Mouse (Mus musculus): ENCODE measurements at regions not wholly inside any gene's neighbourhood (a gene's known extent, or its start where the extent isn't known, plus 50 kb on each side); places are given as distances from the start of the nearest gene placed in this dataset.

GRCm38 (mm10) chr9:115551501-115551900, 241.3 kb upstream of the Stt3b start:
- no peak for DNase-seq

GRCm38 (mm10) chr9:115558131-115558530, 247.9 kb upstream of the Stt3b start:
- no peak for DNase-seq

GRCm38 (mm10) chr9:115559521-115559920, 249.3 kb upstream of the Stt3b start:
- DNase-seq, result no peak

- no peak for DNase-seq
Observed at GRCm38 (mm10) chr9:115561207-115561606, 251.0 kb upstream of the Stt3b start.

GRCm38 (mm10) chr9:115562783-115563182, 252.6 kb upstream of the Stt3b start:
- DNase-seq, result no peak

- DNase-seq, result no peak
Observed at GRCm38 (mm10) chr9:115564366-115564765, 254.1 kb upstream of the Stt3b start.

- DNase-seq, result no peak
Observed at GRCm38 (mm10) chr9:115568693-115569334, 258.6 kb upstream of the Stt3b start.

- no peak for DNase-seq
Observed at GRCm38 (mm10) chr9:115570998-115571397, 260.8 kb upstream of the Stt3b start.

GRCm38 (mm10) chr9:115581116-115581515, 270.9 kb upstream of the Stt3b start:
- DNase-seq, result no peak

GRCm38 (mm10) chr9:115583548-115583947, 273.3 kb upstream of the Stt3b start:
- no peak for DNase-seq

- DNase-seq, result no peak
Observed at GRCm38 (mm10) chr9:115584874-115585273, 274.7 kb upstream of the Stt3b start.

- DNase-seq, result no peak
Observed at GRCm38 (mm10) chr9:115592466-115592865, 282.2 kb upstream of the Stt3b start.

- DNase-seq, result no peak
Observed at GRCm38 (mm10) chr9:115600228-115600627, 290.0 kb upstream of the Stt3b start.

- no peak for DNase-seq
Observed at GRCm38 (mm10) chr9:115600826-115601225, 290.6 kb upstream of the Stt3b start.

GRCm38 (mm10) chr9:115602772-115603171, 292.6 kb upstream of the Stt3b start:
- DNase-seq, result no peak

- peak; percentile 32 for DNase-seq
Observed at GRCm38 (mm10) chr9:115604450-115604849, 294.2 kb upstream of the Stt3b start.

- no peak for DNase-seq
Observed at GRCm38 (mm10) chr9:115604968-115605682, 294.9 kb upstream of the Stt3b start.

- no peak for DNase-seq
Observed at GRCm38 (mm10) chr9:115607961-115608360, 297.7 kb upstream of the Stt3b start.

GRCm38 (mm10) chr9:115608377-115608776, 298.2 kb upstream of the Stt3b start:
- DNase-seq, result no peak

GRCm38 (mm10) chr9:115609904-115610303, 299.4 kb upstream of the Gadl1 start:
- no peak for DNase-seq

GRCm38 (mm10) chr9:115611713-115612112, 297.5 kb upstream of the Gadl1 start:
- DNase-seq, result no peak

- no peak for DNase-seq
Observed at GRCm38 (mm10) chr9:115612908-115613307, 296.3 kb upstream of the Gadl1 start.

GRCm38 (mm10) chr9:115614007-115614406, 295.2 kb upstream of the Gadl1 start:
- DNase-seq, result no peak

- DNase-seq, result no peak
Observed at GRCm38 (mm10) chr9:115617909-115618308, 291.3 kb upstream of the Gadl1 start.

GRCm38 (mm10) chr9:115623948-115624347, 285.3 kb upstream of the Gadl1 start:
- DNase-seq, result no peak
